Mouse (Mus musculus): ENCODE measurements around the gene Tcf3. TPM values are rescaled to one million over a fixed set of nuclear protein-coding genes. Genes with fewer than 3 reads are reported as not detected.

Gene Tcf3
- total and polyA plus RNA-seq, 3 experiments = 16.5 to 25.0 (median 18.0) TPM

GRCm38 (mm10) chr10:80371411-80371966 is 62.0 kb downstream of the Tcf3 start:
- Histone ChIP-seq H3K4me3 (no peak overlapping the region), H3K27me3 (ENCODE audit: control insufficient read depth, insufficient read depth, low read length) (no peaks in the 10 kb centered on the region), H3K36me3 (ENCODE audit: control insufficient read depth, insufficient read depth, low read length) (no peaks in the 10 kb centered on the region), H3K79me2 (replicated peaks; ENCODE audit: control insufficient read depth, insufficient read depth, low read length) (no peaks in the 10 kb centered on the region), H3K9ac (ENCODE audit: low read depth, low read length) (no peak overlapping the region), H3K27ac (no peak overlapping the region), H3K4me1 (ENCODE audit: control insufficient read depth, insufficient read depth, low read length) (no peaks in the 10 kb centered on the region)
- 13% methylated on average over 12 of the region's 12 CpGs for WGBS
- DNase-seq = no peak
- intact Hi-C loops (cut with DNase I) = loop anchor here (5.0 kb wide), 1 partner anchor 194 kb away; the partner anchor contains the start of gene Efna2
- TF ChIP-seq POLR2A (IDR thresholded peaks at IDR 0.05; ENCODE audit: insufficient read depth, low read depth, low read length) = no peak
- TF ChIP-seq CTCF (IDR thresholded peaks at IDR 0.05) = no peak
- TF ChIP-seq EP300 (IDR thresholded peaks at IDR 0.05; ENCODE audit: insufficient read depth, low read depth, low read length) = no peak

- DNase-seq = no peak
- Histone ChIP-seq H3K79me2 (replicated peaks; ENCODE audit: control insufficient read depth, insufficient read depth, low read length) (no peaks in the 10 kb centered on the region), H3K27ac (no peak overlapping the region), H3K36me3 (ENCODE audit: control insufficient read depth, insufficient read depth, low read length) (no peaks in the 10 kb centered on the region), H3K4me1 (ENCODE audit: control insufficient read depth, insufficient read depth, low read length) (no peaks in the 10 kb centered on the region), H3K9ac (ENCODE audit: low read depth, low read length) (no peak overlapping the region), H3K4me3 (no peak overlapping the region), H3K27me3 (ENCODE audit: control insufficient read depth, insufficient read depth, low read length) (no peaks in the 10 kb centered on the region)
- intact Hi-C loops (cut with DNase I) = loop anchor here (5.0 kb wide), 1 partner anchor 193 kb away; the partner anchor contains the start of gene Efna2
- 70% methylated on average over 21 of the region's 21 CpGs for WGBS
- TF ChIP-seq CTCF (IDR thresholded peaks at IDR 0.05) = peak; percentile 52
- TF ChIP-seq EP300 (IDR thresholded peaks at IDR 0.05; ENCODE audit: insufficient read depth, low read depth, low read length) = no peak
- TF ChIP-seq POLR2A (IDR thresholded peaks at IDR 0.05; ENCODE audit: insufficient read depth, low read depth, low read length) = no peak
Measured at GRCm38 (mm10) chr10:80369995-80370747, 63.3 kb downstream of the Tcf3 start.

GRCm38 (mm10) chr10:80368392-80368791 is 65.1 kb downstream of the Tcf3 start:
- WGBS = 87% methylated on average over 6 of the region's 6 CpGs

GRCm38 (mm10) chr10:80367954-80368353 is 65.5 kb downstream of the Tcf3 start:
- TF ChIP-seq EP300 (IDR thresholded peaks at IDR 0.05; ENCODE audit: insufficient read depth, low read depth, low read length) (no peak), CTCF (IDR thresholded peaks at IDR 0.05) (no peak), POLR2A (IDR thresholded peaks at IDR 0.05; ENCODE audit: insufficient read depth, low read depth, low read length) (no peak)
- H3K27ac ChIP-seq = no peak overlapping the region
- H3K27me3 ChIP-seq (ENCODE audit: control insufficient read depth, insufficient read depth, low read length) = no peaks in the 10 kb centered on the region
- H3K36me3 ChIP-seq (ENCODE audit: control insufficient read depth, insufficient read depth, low read length) = no peaks in the 10 kb centered on the region
- no peaks in the 10 kb centered on the region for H3K79me2 ChIP-seq (replicated peaks; ENCODE audit: control insufficient read depth, insufficient read depth, low read length)
- intact Hi-C loops (cut with DNase I) = no loop called here
- no peak overlapping the region for H3K4me3 ChIP-seq
- no peaks in the 10 kb centered on the region for H3K4me1 ChIP-seq (ENCODE audit: control insufficient read depth, insufficient read depth, low read length)
- WGBS = 45% methylated on average over 5 of the region's 5 CpGs
- DNase-seq = no peak
- H3K9ac ChIP-seq (ENCODE audit: low read depth, low read length) = no peak overlapping the region

More at GRCm38 (mm10) chr10:80368392-80368791, 65.1 kb downstream of the Tcf3 start:
- Histone ChIP-seq H3K4me3 (no peak overlapping the region), H3K36me3 (ENCODE audit: control insufficient read depth, insufficient read depth, low read length) (no peaks in the 10 kb centered on the region), H3K27me3 (ENCODE audit: control insufficient read depth, insufficient read depth, low read length) (no peaks in the 10 kb centered on the region), H3K27ac (no peak overlapping the region), H3K9ac (ENCODE audit: low read depth, low read length) (no peak overlapping the region), H3K79me2 (replicated peaks; ENCODE audit: control insufficient read depth, insufficient read depth, low read length) (no peaks in the 10 kb centered on the region), H3K4me1 (ENCODE audit: control insufficient read depth, insufficient read depth, low read length) (no peaks in the 10 kb centered on the region)
- DNase-seq = no peak
- intact Hi-C loops (cut with DNase I) = no loop called here
- TF ChIP-seq EP300 (IDR thresholded peaks at IDR 0.05; ENCODE audit: insufficient read depth, low read depth, low read length) (no peak), POLR2A (IDR thresholded peaks at IDR 0.05; ENCODE audit: insufficient read depth, low read depth, low read length) (no peak), CTCF (IDR thresholded peaks at IDR 0.05) (no peak)

- Histone ChIP-seq H3K4me3 (no peak overlapping the region), H3K27ac (no peak overlapping the region), H3K4me1 (ENCODE audit: control insufficient read depth, insufficient read depth, low read length) (no peaks in the 10 kb centered on the region), H3K9ac (ENCODE audit: low read depth, low read length) (no peak overlapping the region), H3K36me3 (ENCODE audit: control insufficient read depth, insufficient read depth, low read length) (no peaks in the 10 kb centered on the region), H3K79me2 (replicated peaks; ENCODE audit: control insufficient read depth, insufficient read depth, low read length) (no peaks in the 10 kb centered on the region), H3K27me3 (ENCODE audit: control insufficient read depth, insufficient read depth, low read length) (no peaks in the 10 kb centered on the region; the same call in 1 of the 2 replicates)
- intact Hi-C loops (cut with DNase I) = no loop called here
- 59% methylated on average over 6 of the region's 6 CpGs for WGBS
- DNase-seq = no peak
- no peak for TF ChIP-seq POLR2A (IDR thresholded peaks at IDR 0.05; ENCODE audit: insufficient read depth, low read depth, low read length)
- no peak for TF ChIP-seq EP300 (IDR thresholded peaks at IDR 0.05; ENCODE audit: insufficient read depth, low read depth, low read length)
- TF ChIP-seq CTCF (IDR thresholded peaks at IDR 0.05) = no peak
Measured at GRCm38 (mm10) chr10:80365736-80366135, 67.7 kb downstream of the Tcf3 start.

- intact Hi-C loops (cut with DNase I) = no loop called here
- H3K79me2 ChIP-seq (replicated peaks; ENCODE audit: control insufficient read depth, insufficient read depth, low read length) = no peaks in the 10 kb centered on the region
- WGBS = 43% methylated on average over 6 of the region's 6 CpGs
- no peak for DNase-seq
- no peaks in the 10 kb centered on the region for H3K4me1 ChIP-seq (ENCODE audit: control insufficient read depth, insufficient read depth, low read length)
- H3K36me3 ChIP-seq (ENCODE audit: control insufficient read depth, insufficient read depth, low read length) = no peaks in the 10 kb centered on the region
- H3K4me3 ChIP-seq = no peak overlapping the region
- TF ChIP-seq CTCF (IDR thresholded peaks at IDR 0.05) (no peak), EP300 (IDR thresholded peaks at IDR 0.05; ENCODE audit: insufficient read depth, low read depth, low read length) (no peak), POLR2A (IDR thresholded peaks at IDR 0.05; ENCODE audit: insufficient read depth, low read depth, low read length) (no peak)
- no peak overlapping the region for H3K9ac ChIP-seq (ENCODE audit: low read depth, low read length)
- no peak overlapping the region for H3K27ac ChIP-seq
- no peaks in the 10 kb centered on the region; the same call in 1 of the 2 replicates for H3K27me3 ChIP-seq (ENCODE audit: control insufficient read depth, insufficient read depth, low read length)
Measured at GRCm38 (mm10) chr10:80363734-80364133, 69.7 kb downstream of the Tcf3 start.

Small RNA genes within 50 kb of the gene (microRNA-seq; reads per million reads assigned to microRNA genes)
- 0 reads per million in 2 experiments for gene Gm22721

Other genes with a start within 250 kb of the Tcf3 start
- 10 to 100 TPM; 11.1 to 11.8 TPM for gene Mum1, start 207.2 kb downstream of the Tcf3 start, total RNA-seq (2021)
- gene Mum1, start 207.2 kb downstream of the Tcf3 start, polyA plus RNA-seq (2012; rRNA removed) = 18.0 and 19.4 TPM in 2 replicates
- gene Ndufs7, start 184.5 kb downstream of the Tcf3 start, total RNA-seq (2021) = 1,000 to 10,000 TPM in 1 of 2 experiments, 100 to 1,000 TPM in 1; 943 to 1,108 TPM
- 1,263 and 1,990 TPM in 2 replicates for gene Ndufs7, start 184.5 kb downstream of the Tcf3 start, polyA plus RNA-seq (2012; rRNA removed)
- gene Gamt, start 172.6 kb downstream of the Tcf3 start, total RNA-seq (2021) = 1 to 10 TPM; 8.3 to 8.4 TPM
- 8.0 and 11.0 TPM in 2 replicates for gene Gamt, start 172.6 kb downstream of the Tcf3 start, polyA plus RNA-seq (2012; rRNA removed)
- gene Dazap1, start 172.2 kb downstream of the Tcf3 start, total RNA-seq (2021) = 10 to 100 TPM; 56.4 to 57.9 TPM
- gene Dazap1, start 172.2 kb downstream of the Tcf3 start, polyA plus RNA-seq (2012; rRNA removed) = 37.6 and 41.0 TPM in 2 replicates
- 100 to 1,000 TPM; 748 to 861 TPM for gene Rps15, start 141.2 kb downstream of the Tcf3 start, total RNA-seq (2021)
- gene Rps15, start 141.2 kb downstream of the Tcf3 start, polyA plus RNA-seq (2012; rRNA removed) = 880 and 1,041 TPM in 2 replicates
- 1 to 10 TPM; 2.3 to 2.6 TPM for gene Apc2, start 137.7 kb downstream of the Tcf3 start, total RNA-seq (2021)
- 2.4 and 2.7 TPM in 2 replicates for gene Apc2, start 137.7 kb downstream of the Tcf3 start, polyA plus RNA-seq (2012; rRNA removed)
- gene 2310011J03Rik, start 113.1 kb downstream of the Tcf3 start, total RNA-seq (2021) = 10 to 100 TPM; 13.3 to 14.5 TPM
- 27.3 and 28.9 TPM in 2 replicates for gene 2310011J03Rik, start 113.1 kb downstream of the Tcf3 start, polyA plus RNA-seq (2012; rRNA removed)
- 1 to 10 TPM; 1.4 to 1.8 TPM for gene Pcsk4, start 104.1 kb downstream of the Tcf3 start, total RNA-seq (2021)
- 4.5 and 4.9 TPM in 2 replicates for gene Pcsk4, start 104.1 kb downstream of the Tcf3 start, polyA plus RNA-seq (2012; rRNA removed)
- gene Reep6, start 103.7 kb downstream of the Tcf3 start, total RNA-seq (2021) = 1 to 10 TPM; 2.8 to 3.6 TPM
- 2.9 and 4.1 TPM in 2 replicates for gene Reep6, start 103.7 kb downstream of the Tcf3 start, polyA plus RNA-seq (2012; rRNA removed)
- gene Adamtsl5, start 85.2 kb downstream of the Tcf3 start, total RNA-seq (2021) = 10 to 100 TPM; 71.9 to 84.5 TPM
- 80.9 and 85.2 TPM in 2 replicates for gene Adamtsl5, start 85.2 kb downstream of the Tcf3 start, polyA plus RNA-seq (2012; rRNA removed)
- gene Plk5, start 77.2 kb downstream of the Tcf3 start, total RNA-seq (2021) = under 1 TPM; 0.50 to 0.63 TPM
- 2.0 and 2.7 TPM in 2 replicates for gene Plk5, start 77.2 kb downstream of the Tcf3 start, polyA plus RNA-seq (2012; rRNA removed)
- gene Mex3d, start 46.0 kb downstream of the Tcf3 start, total RNA-seq (2021) = 1 to 10 TPM; 7.3 to 7.5 TPM
- 5.8 and 7.9 TPM in 2 replicates for gene Mex3d, start 46.0 kb downstream of the Tcf3 start, polyA plus RNA-seq (2012; rRNA removed)
- 10 to 100 TPM; 86.5 to 95.2 TPM for gene Mbd3, start 34.1 kb downstream of the Tcf3 start, total RNA-seq (2021)
- 91.4 and 95.1 TPM in 2 replicates for gene Mbd3, start 34.1 kb downstream of the Tcf3 start, polyA plus RNA-seq (2012; rRNA removed)
- 1,000 to 10,000 TPM; 1,743 to 1,981 TPM for gene Uqcr11, start 26.8 kb downstream of the Tcf3 start, total RNA-seq (2021)
- 5,192 and 5,251 TPM in 2 replicates for gene Uqcr11, start 26.8 kb downstream of the Tcf3 start, polyA plus RNA-seq (2012; rRNA removed)
- gene Onecut3, start 61.2 kb upstream of the Tcf3 start, total RNA-seq (2021) = under 1 TPM in 1 of 2 experiments, not detected in 1; 0.05 TPM
- 0.06 and 0.09 TPM in 2 replicates for gene Onecut3, start 61.2 kb upstream of the Tcf3 start, polyA plus RNA-seq (2012; rRNA removed)
- not detected for gene Atp8b3, start 105.5 kb upstream of the Tcf3 start, total RNA-seq (2021)
- 0.39 and 0.50 TPM in 2 replicates for gene Atp8b3, start 105.5 kb upstream of the Tcf3 start, polyA plus RNA-seq (2012; rRNA removed)
- 10 to 100 TPM; 11.6 to 12.3 TPM for gene Rexo1, start 127.9 kb upstream of the Tcf3 start, total RNA-seq (2021)
- gene Rexo1, start 127.9 kb upstream of the Tcf3 start, polyA plus RNA-seq (2012; rRNA removed) = 19.5 and 19.8 TPM in 2 replicates
- 1 to 10 TPM; 4.0 to 4.4 TPM for gene Klf16, start 143.7 kb upstream of the Tcf3 start, total RNA-seq (2021)
- gene Klf16, start 143.7 kb upstream of the Tcf3 start, polyA plus RNA-seq (2012; rRNA removed) = 3.6 and 5.5 TPM in 2 replicates
- 10 to 100 TPM; 40.2 to 46.9 TPM for gene Abhd17a, start 156.7 kb upstream of the Tcf3 start, total RNA-seq (2021)
- gene Abhd17a, start 156.7 kb upstream of the Tcf3 start, polyA plus RNA-seq (2012; rRNA removed) = 67.3 and 80.0 TPM in 2 replicates
- gene Scamp4, start 169.2 kb upstream of the Tcf3 start, total RNA-seq (2021) = 10 to 100 TPM; 20.8 to 26.9 TPM
- 58.9 and 60.5 TPM in 2 replicates for gene Scamp4, start 169.2 kb upstream of the Tcf3 start, polyA plus RNA-seq (2012; rRNA removed)
- gene Adat3, start 169.2 kb upstream of the Tcf3 start, total RNA-seq (2021) = 1 to 10 TPM in 1 of 2 experiments, under 1 TPM in 1; 0.60 to 1.1 TPM
- gene Adat3, start 169.2 kb upstream of the Tcf3 start, polyA plus RNA-seq (2012; rRNA removed) = 1.0 and 2.5 TPM in 2 replicates
- under 1 TPM; 0.34 to 0.39 TPM for gene Gm49322, start 172.4 kb upstream of the Tcf3 start, total RNA-seq (2021)
- 0.62 and 2.0 TPM in 2 replicates for gene Gm49322, start 172.4 kb upstream of the Tcf3 start, polyA plus RNA-seq (2012; rRNA removed)
- gene Csnk1g2, start 189.2 kb upstream of the Tcf3 start, total RNA-seq (2021) = 100 to 1,000 TPM; 117 to 130 TPM
- gene Csnk1g2, start 189.2 kb upstream of the Tcf3 start, polyA plus RNA-seq (2012; rRNA removed) = 125 and 130 TPM in 2 replicates
- gene Btbd2, start 223.4 kb upstream of the Tcf3 start, total RNA-seq (2021) = 10 to 100 TPM; 43.7 to 44.2 TPM
- 57.3 and 60.1 TPM in 2 replicates for gene Btbd2, start 223.4 kb upstream of the Tcf3 start, polyA plus RNA-seq (2012; rRNA removed)
- 100 to 1,000 TPM; 176 to 229 TPM for gene Mknk2, start 244.5 kb upstream of the Tcf3 start, total RNA-seq (2021)
- gene Mknk2, start 244.5 kb upstream of the Tcf3 start, polyA plus RNA-seq (2012; rRNA removed) = 199 and 208 TPM in 2 replicates